Mouse (Mus musculus) lung, embryonic 14.5 days (tissue): ENCODE data around the gene Bloc1s3. TPM values are rescaled to one million over a fixed set of nuclear protein-coding genes. Genes with fewer than 3 reads are reported as not detected.

Source experiments
- ATAC-seq: fragments of 200-750 bp; cut with Nextera tagmentation; 2 replicates; pipeline ENCODE4 v1.8.0; 2017; ENCODE audit warnings: mild to moderate bottlenecking, moderate TSS enrichment, moderate library complexity; ENCODE audit not compliant: insufficient read depth
- DNase-seq: peaks from one replicate; pipeline ENCODE4 v3.0.0-alpha.2; 2015
- H3K27ac ChIP-seq: fragments of 300-500 bp; sonication (generic); 2 replicates; pipeline ENCODE4 v1.5.1; 2014; ENCODE audit warnings: low read depth, mild to moderate bottlenecking, moderate library complexity
- H3K27me3 ChIP-seq: fragments of 300-500 bp; sonication (generic); 2 replicates; pipeline ENCODE4 v1.6.1; 2014; ENCODE audit warnings: low read length, control low read depth; ENCODE audit not compliant: insufficient read depth
- H3K36me3 ChIP-seq: fragments of 300-500 bp; sonication (generic); 2 replicates; pipeline ENCODE4 v1.6.1; 2014; ENCODE audit warnings: control low read depth; ENCODE audit not compliant: insufficient read depth
- H3K4me1 ChIP-seq: fragments of 300-500 bp; sonication (generic); 2 replicates; pipeline ENCODE4 v1.6.1; 2014; ENCODE audit warnings: antibody characterized with exemption, control low read depth; ENCODE audit not compliant: insufficient read depth
- H3K4me2 ChIP-seq: fragments of 300-500 bp; sonication (generic); 2 replicates; pipeline ENCODE4 v1.6.1; 2014; ENCODE audit warnings: mild to moderate bottlenecking
- H3K4me3 ChIP-seq: fragments of 300-500 bp; sonication (generic); 2 replicates; pipeline ENCODE4 v1.5.1; 2014; ENCODE audit warnings: low read depth, low read length
- H3K9ac ChIP-seq: fragments of 300-500 bp; sonication (generic); 2 replicates; pipeline ENCODE4 v1.6.1; 2014
- H3K9me3 ChIP-seq: fragments of 300-500 bp; sonication (generic); 2 replicates; pipeline ENCODE4 v1.6.1; 2016; ENCODE audit warnings: low read depth, low read length, control low read depth
- CTCF ChIP-seq: IDR thresholded peaks from 2 replicates; pipeline ENCODE4 v1.5.1; 2016; ENCODE audit warnings: antibody characterized with exemption, low read depth
- WGBS: fragments of 180-500 bp; shearing (Covaris S2); extraction: QIAGEN DNeasy Blood & Tissue Kit; methylation state at CpG from one replicate; pipeline ENCODE4 v1.1.7; 2014; 5-methylcytosine and 5-hydroxymethylcytosine counted together
- polyA plus RNA-seq: library from polyadenylated mRNA; unstranded; fragments of >200 nt; fragmentation: Nextera tagmentation; extraction: Ambion mirVana; gene quantifications from 2 replicates; pipeline ENCODE4 v1.2.1, GENCODE M21; 2014

Gene Bloc1s3
- polyA plus RNA-seq, 1 experiment from 2014 or later, result 1.7 TPM

GRCm38 (mm10) chr7:19506326-19506725 is 1.8 kb downstream of the Bloc1s3 start:
- peak overlapping the region; percentile 53; the same call in 1 of the 2 replicates for H3K9ac ChIP-seq
- H3K4me2 ChIP-seq, result peak overlapping the region; percentile 98
- H3K27ac ChIP-seq, result no peak overlapping the region
- peak; percentile 60 for DNase-seq
- no peak for ATAC-seq
- H3K36me3 ChIP-seq, result no peaks in the 10 kb centered on the region
- peak overlapping the region; percentile 80; the same call in 1 of the 2 replicates for H3K4me3 ChIP-seq
- 38% methylated on average over 6 of the region's 6 CpGs for whole genome bisulfite sequencing
- no peaks in the 10 kb centered on the region for H3K9me3 ChIP-seq
- H3K27me3 ChIP-seq, result no peaks in the 10 kb centered on the region
- H3K4me1 ChIP-seq, result no peaks in the 10 kb centered on the region
- TF ChIP-seq CTCF, result peak; percentile 45

DNA sequence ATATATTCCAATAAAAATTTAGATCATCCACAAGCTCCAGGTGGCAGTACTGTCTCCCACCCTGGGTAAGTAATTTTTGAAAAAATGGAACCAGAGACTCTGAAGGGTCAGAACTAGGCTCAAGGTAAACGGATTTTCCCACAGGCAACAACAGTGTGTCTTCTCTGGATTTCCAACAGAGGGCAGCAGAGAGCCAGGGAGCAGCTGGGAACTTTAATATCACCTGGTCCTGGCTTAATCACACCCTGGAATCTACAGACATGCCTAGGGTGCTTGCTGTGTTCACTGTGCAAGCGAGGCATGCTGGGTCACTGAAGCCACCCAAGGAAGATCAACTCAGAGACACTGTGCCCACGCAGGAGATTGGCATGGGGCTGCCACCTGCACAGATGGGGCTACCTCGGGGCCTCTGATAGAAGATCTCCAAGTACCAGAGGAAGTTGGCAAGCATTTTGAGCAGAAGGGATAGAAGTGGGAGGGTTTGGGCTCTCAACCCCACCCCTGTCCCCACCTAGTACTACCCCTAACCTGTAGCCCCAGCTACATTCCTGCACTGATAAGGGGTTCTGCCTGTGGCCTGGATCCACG is 4.6 kb downstream of the Bloc1s3 start:
- H3K4me2 ChIP-seq, result no peak overlapping the region
- no peaks in the 10 kb centered on the region for H3K36me3 ChIP-seq
- H3K4me1 ChIP-seq, result no peaks in the 10 kb centered on the region; the same call in 1 of the 2 replicates
- no peaks in the 10 kb centered on the region for H3K9me3 ChIP-seq
- H3K4me3 ChIP-seq, result no peak overlapping the region
- no peaks in the 10 kb centered on the region for H3K27me3 ChIP-seq
- DNase-seq (peak; percentile 70), ATAC-seq (no peak)
- 25% methylated on average over 5 of the region's 5 CpGs for WGBS
- TF ChIP-seq CTCF, result peak; percentile 90
- H3K9ac ChIP-seq, result no peak overlapping the region
- H3K27ac ChIP-seq, result no peak overlapping the region

GRCm38 (mm10) chr7:19501658-19502057 is 6.5 kb downstream of the Bloc1s3 start:
- Histone ChIP-seq H3K36me3 (no peaks in the 10 kb centered on the region), H3K27ac (no peak overlapping the region), H3K9me3 (no peaks in the 10 kb centered on the region), H3K27me3 (no peaks in the 10 kb centered on the region), H3K4me2 (no peak overlapping the region), H3K4me1 (no peaks in the 10 kb centered on the region; the same call in 1 of the 2 replicates), H3K9ac (no peak overlapping the region), H3K4me3 (no peak overlapping the region)
- no peak for DNase-seq
- ATAC-seq, result no peak
- no peak for TF ChIP-seq CTCF
- 73% methylated on average over 4 of the region's 4 CpGs for WGBS

DNA sequence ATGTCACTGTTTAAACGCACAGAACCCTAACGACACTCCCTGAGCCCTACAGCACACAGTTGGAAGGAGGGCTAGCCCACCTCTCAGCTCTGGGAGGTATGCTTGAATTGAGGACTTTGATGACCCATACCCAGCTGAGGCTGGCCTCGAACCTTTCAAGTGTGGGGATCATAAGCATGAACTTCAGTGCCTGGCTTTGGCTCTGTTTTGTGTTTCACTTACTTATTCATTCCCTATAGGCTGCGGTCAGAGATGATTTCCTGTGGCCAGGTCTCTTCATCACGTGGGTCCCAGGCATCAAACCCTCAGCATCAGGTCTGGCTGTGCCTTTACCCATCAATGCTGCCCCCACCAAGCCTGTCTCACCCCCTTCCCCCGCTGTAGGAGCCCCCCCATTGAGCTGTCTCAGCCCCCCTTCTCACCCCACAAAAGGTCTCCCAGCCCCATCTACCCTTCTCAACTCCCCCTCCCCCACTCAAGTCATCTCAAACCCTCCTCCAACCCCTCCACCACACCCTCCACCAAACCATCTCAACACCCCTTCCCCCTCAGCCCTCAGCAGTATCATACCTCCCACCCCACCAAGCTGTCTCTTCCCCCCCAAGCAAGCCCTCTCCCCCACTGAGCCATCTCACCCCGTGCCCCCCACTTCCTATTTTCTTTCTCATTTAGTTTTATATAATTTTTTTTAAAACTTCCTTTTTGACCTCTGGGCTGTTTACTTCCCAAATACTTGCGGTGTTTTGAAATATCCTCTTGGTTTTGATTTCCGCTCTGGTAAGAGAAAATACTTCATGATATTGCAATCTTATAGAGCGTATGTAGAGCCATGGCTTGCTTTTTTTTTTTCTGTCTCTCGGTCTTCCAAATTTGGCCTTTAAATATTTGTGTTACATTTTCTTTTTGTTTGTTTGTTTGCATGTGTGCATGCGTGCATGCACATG is 7.5 kb downstream of the Bloc1s3 start:
- Histone ChIP-seq H3K9ac (no peak overlapping the region), H3K27ac (no peak overlapping the region), H3K4me1 (no peaks in the 10 kb centered on the region; the same call in 1 of the 2 replicates), H3K27me3 (no peaks in the 10 kb centered on the region), H3K36me3 (no peaks in the 10 kb centered on the region), H3K9me3 (no peaks in the 10 kb centered on the region), H3K4me2 (no peak overlapping the region), H3K4me3 (no peak overlapping the region)
- WGBS, result 64% methylated on average over 12 of the region's 12 CpGs
- ATAC-seq (no peak), DNase-seq (no peak)
- TF ChIP-seq CTCF, result no peak

DNA sequence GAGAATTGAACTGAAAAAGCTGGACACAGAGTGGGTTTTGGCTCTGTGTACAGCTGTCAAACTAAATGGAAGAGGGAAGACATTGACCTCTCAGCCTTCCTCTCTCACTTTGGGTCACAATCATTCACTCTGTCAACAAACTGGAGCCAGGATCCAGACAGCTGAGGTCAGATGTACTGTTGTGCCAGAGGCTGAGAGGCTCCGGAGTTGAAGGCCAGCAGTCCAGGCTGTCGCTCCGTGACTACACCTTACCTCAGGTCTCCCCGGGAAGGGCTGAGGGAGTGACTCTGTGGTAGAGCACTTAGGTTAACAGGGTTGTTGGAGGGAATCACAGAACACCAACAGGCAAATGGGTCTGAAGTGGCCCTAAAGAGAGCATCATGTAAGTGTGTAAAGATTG is 9.8 kb downstream of the Bloc1s3 start:
- Histone ChIP-seq H3K9ac (no peak overlapping the region), H3K27ac (no peak overlapping the region), H3K36me3 (no peaks in the 10 kb centered on the region), H3K27me3 (no peaks in the 10 kb centered on the region), H3K4me2 (no peak overlapping the region), H3K4me1 (no peaks in the 10 kb centered on the region; the same call in 1 of the 2 replicates), H3K4me3 (no peak overlapping the region), H3K9me3 (no peaks in the 10 kb centered on the region)
- no peak for TF ChIP-seq CTCF
- no peak for DNase-seq
- WGBS, result 29% methylated on average over 4 of the region's 4 CpGs
- no peak for ATAC-seq

GRCm38 (mm10) chr7:19496214-19496555 is 12.0 kb downstream of the Bloc1s3 start:
- peaks cover 9% of the 10 kb centered on the region; the same call in 1 of the 2 replicates for H3K27me3 ChIP-seq
- DNase-seq (no peak), ATAC-seq (no peak)
- no peak overlapping the region for H3K4me2 ChIP-seq
- H3K4me1 ChIP-seq, result no peaks in the 10 kb centered on the region; the same call in 1 of the 2 replicates
- H3K27ac ChIP-seq, result no peak overlapping the region
- TF ChIP-seq CTCF, result no peak
- H3K4me3 ChIP-seq, result no peak overlapping the region
- 59% methylated on average over 5 of the region's 5 CpGs for WGBS
- no peak overlapping the region for H3K9ac ChIP-seq
- H3K36me3 ChIP-seq, result no peaks in the 10 kb centered on the region
- H3K9me3 ChIP-seq, result no peaks in the 10 kb centered on the region
